Comparison of ENCODE assay signal across 9 mouse cellular contexts in genomic region chr13:41339195-41339594, GRCm38 (mm10).
DNase-seq lines count a peak whose midpoint lies in the region; ATAC-seq and TF ChIP-seq lines count a peak whose summit lies in the region.
"Had no signal": no experiment of that assay in that cellular context is flagged by ENCODE, and none has a peak within 500 bp of the region (broad histone marks: within the 10 kb centered on the region; RNA-seq: fewer than 3 reads in every experiment).

No protein-coding gene starts in this region.

- intact Hi-C loops in left cerebral cortex, adult 2 months (cut with DNase I) = loop anchor here (1.0 kb wide), 2 partner anchors 19 to 106 kb away; no protein-coding TSS in a partner anchor

- H3K4me1 ChIP-seq in forebrain, embryonic 15.5 days = peaks cover 44% of the 10 kb centered on the region
- H3K4me1 ChIP-seq in midbrain, embryonic 15.5 days = no peaks in the 10 kb centered on the region

- no peak overlapping the region for H3K4me3 ChIP-seq in left cerebral cortex, adult 2 months
- no peak overlapping the region for H3K4me3 ChIP-seq in forebrain, embryonic 15.5 days
- H3K4me3 ChIP-seq in midbrain, embryonic 15.5 days = no peak overlapping the region

- no peak for TF ChIP-seq CTCF in left cerebral cortex, adult 2 months (IDR thresholded peaks at IDR 0.05)

- H3K4me2 ChIP-seq in forebrain, embryonic 15.5 days (replicated peaks) = no peak overlapping the region
- H3K4me2 ChIP-seq in midbrain, embryonic 15.5 days = no peak overlapping the region; the same call in 1 of the 2 replicates

- H3K36me3 ChIP-seq in forebrain, embryonic 15.5 days = peaks cover 6% of the 10 kb centered on the region; the same call in 1 of the 2 replicates
- H3K36me3 ChIP-seq in midbrain, embryonic 15.5 days (replicated peaks) = no peaks in the 10 kb centered on the region

- no peak overlapping the region for H3K9ac ChIP-seq in forebrain, embryonic 15.5 days (replicated peaks)
- no peak overlapping the region for H3K9ac ChIP-seq in midbrain, embryonic 15.5 days

- WGBS in forebrain, embryonic 15.5 days = 33% methylated on average over 5 of the region's 5 CpGs
- WGBS in midbrain, embryonic 15.5 days = 68% methylated on average over 5 of the region's 5 CpGs

- no peaks in the 10 kb centered on the region for H3K27me3 ChIP-seq in forebrain, embryonic 15.5 days
- H3K27me3 ChIP-seq in midbrain, embryonic 15.5 days (replicated peaks) = no peaks in the 10 kb centered on the region

- DNase-seq in cerebellum, postnatal 10 days = peak; percentile 60 to 68
- DNase-seq in cerebellum, adult 11 months = no peak
- no peak for DNase-seq in left cerebral cortex, adult 2 months (ENCODE audit: extremely low spot score in 1 of 2, low spot score in 2 of 2)
- DNase-seq in left cerebral cortex, adult 11 months (ENCODE audit: low spot score) = no peak
- DNase-seq in ovary, adult 18-20 months (ENCODE audit: low spot score) = no peak
- DNase-seq in urinary bladder, postnatal 36 days (ENCODE audit: low spot score in 2 of 2) = no peak
- DNase-seq: adrenal gland, postnatal 25 days had no signal

- H3K27ac ChIP-seq in left cerebral cortex, adult 2 months = peak overlapping the region; percentile 6; the same call in 1 of the 2 replicates
- peak overlapping the region; percentile 85 for H3K27ac ChIP-seq in forebrain, embryonic 15.5 days (replicated peaks)
- peak overlapping the region; percentile 46 for H3K27ac ChIP-seq in midbrain, embryonic 15.5 days

- ATAC-seq in forebrain, embryonic 15.5 days (replicated peaks) = 0 out of 2 replicates have a peak, but pooled peaks have one; percentile 3
- no peak; the same call in 1 of the 2 replicates for ATAC-seq in midbrain, embryonic 15.5 days (replicated peaks)

- H3K9me3 ChIP-seq in forebrain, embryonic 15.5 days = no peaks in the 10 kb centered on the region
- H3K9me3 ChIP-seq in midbrain, embryonic 15.5 days = no peaks in the 10 kb centered on the region

Comparison
In these comparisons a context has a peak if more than half of its experiments do, and no peak if none do; other contexts are left out.
1. DNase-seq: peak in cerebellum, postnatal 10 days (2 of 2); none in cerebellum, adult 11 months (single experiment), left cerebral cortex, adult 2 months (0 of 2), left cerebral cortex, adult 11 months (single experiment), ovary, adult 18-20 months (single experiment) and urinary bladder, postnatal 36 days (0 of 2).
2. H3K27ac ChIP-seq: peak in every context shown above with its lines; median percentile 85 in forebrain, embryonic 15.5 days; 46 in midbrain, embryonic 15.5 days; 6 in left cerebral cortex, adult 2 months.